Comparison of ENCODE assay signal across 24 mouse cellular contexts in the genomic region with DNA sequence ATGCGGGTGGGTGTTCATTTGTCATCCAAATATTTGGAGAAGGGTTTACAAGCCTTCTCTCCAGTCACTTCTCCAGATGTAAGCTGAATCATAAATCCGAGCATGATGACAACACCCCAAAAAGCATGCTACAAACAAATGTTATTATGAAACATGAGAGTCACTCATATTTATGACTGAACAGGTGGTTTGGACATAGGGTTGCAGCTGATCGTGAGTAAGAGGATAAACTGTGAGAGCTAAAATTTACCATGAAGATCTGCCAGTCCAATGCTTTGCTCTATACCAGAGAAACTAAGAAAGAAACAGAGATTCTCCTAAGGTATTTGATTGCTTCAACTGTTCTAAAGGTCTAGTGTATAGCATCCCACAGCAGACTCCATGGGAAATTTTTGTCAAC. TPM values are rescaled to one million over a fixed set of nuclear protein-coding genes. Genes with fewer than 3 reads are reported as not detected.
"Had no signal": no experiment of that assay in that cellular context is flagged by ENCODE, and none has a peak within 500 bp of the region (broad histone marks: within the 10 kb centered on the region; RNA-seq: fewer than 3 reads in every experiment).

No protein-coding gene starts in this region.

- H3K4me3 ChIP-seq: gastrocnemius, adult 2 months; heart, embryonic 10.5 days; heart, embryonic 12.5 days; hindbrain, embryonic 10.5 days; hindbrain, embryonic 12.5 days; intestine, embryonic 15.5 days; limb, embryonic 13.5 days; limb, embryonic 15.5 days; liver, embryonic 12.5 days had no signal

- H3K27me3 ChIP-seq: heart, embryonic 12.5 days; hindbrain, embryonic 12.5 days; intestine, embryonic 15.5 days; limb, embryonic 13.5 days; limb, embryonic 15.5 days; liver, embryonic 12.5 days had no signal

- H3K36me3 ChIP-seq: heart, embryonic 10.5 days; heart, embryonic 12.5 days; hindbrain, embryonic 10.5 days; hindbrain, embryonic 12.5 days; intestine, embryonic 15.5 days; limb, embryonic 13.5 days; limb, embryonic 15.5 days; liver, embryonic 12.5 days had no signal

- DNase-seq: gastrocnemius, adult 2 months; gastrocnemius, postnatal 10 days; gastrocnemius, postnatal 25 days; heart, adult 18-20 months; heart, postnatal 10 days; heart, postnatal 4 days; kidney, adult 18-20 months; kidney, adult 8-10 months; kidney, postnatal 10 days; kidney, postnatal 25 days; kidney, postnatal 4 days; layer of hippocampus, adult 9-11 months; layer of hippocampus, postnatal 36 days; left cerebral cortex, postnatal 4 days had no signal

- H3K27ac ChIP-seq: gastrocnemius, adult 2 months; heart, embryonic 10.5 days; hindbrain, embryonic 10.5 days; hindbrain, embryonic 12.5 days; hindbrain, embryonic 14.5 days; intestine, embryonic 15.5 days; limb, embryonic 13.5 days; limb, embryonic 15.5 days; liver, embryonic 12.5 days; liver, embryonic 14.5 days had no signal

RNA-seq across cellular contexts. Expression of a gene that starts 56.0 kb away (rescaled TPM):
- total RNA-seq: gastrocnemius, adult 2 months had no signal
